26 mouse cellular contexts compared by ENCODE assay signal in genomic region chr4:135706045-135706444, GRCm38 (mm10). TPM values are rescaled to one million over a fixed set of nuclear protein-coding genes. Genes with fewer than 3 reads are reported as not detected.
"Had no signal": no experiment of that assay in that cellular context is flagged by ENCODE, and none has a peak within 500 bp of the region (broad histone marks: within the 10 kb centered on the region; RNA-seq: fewer than 3 reads in every experiment).

No protein-coding gene starts in this region.

- H3K9me3 ChIP-seq: limb, embryonic 12.5 days; limb, embryonic 15.5 days; liver, embryonic 15.5 days; megakaryocyte, embryonic 14.5 days; midbrain, embryonic 10.5 days; midbrain, embryonic 13.5 days; neural tube, embryonic 13.5 days had no signal

- ATAC-seq: inflammation-experienced regulatory T-cells, adult 6 months; lung, postnatal 0 days; midbrain, embryonic 13.5 days; midbrain, embryonic 16.5 days had no signal

- H3K27ac ChIP-seq: limb, embryonic 12.5 days; limb, embryonic 15.5 days; liver, embryonic 15.5 days; macrophage; midbrain, embryonic 10.5 days; midbrain, embryonic 13.5 days; neural tube, embryonic 13.5 days had no signal

- DNase-seq: kidney, adult 18-20 months; kidney, adult 9 months; kidney, postnatal 14 days; kidney, postnatal 4 days; left cerebral cortex, postnatal 4 days; lung, embryonic 14.5 days; retina, postnatal 1 day; right cerebral cortex, postnatal 25 days; thymus, adult 2 months; thymus, postnatal 14 days; thymus, postnatal 4 days had no signal

- H3K36me3 ChIP-seq: limb, embryonic 12.5 days; liver, embryonic 15.5 days; midbrain, embryonic 10.5 days; midbrain, embryonic 13.5 days; neural tube, embryonic 13.5 days had no signal

- H3K27me3 ChIP-seq: limb, embryonic 12.5 days; limb, embryonic 15.5 days; neural tube, embryonic 13.5 days had no signal

- H3K9ac ChIP-seq: limb, embryonic 12.5 days; limb, embryonic 15.5 days; liver, embryonic 15.5 days; lung, embryonic 14.5 days; midbrain, embryonic 13.5 days; neural tube, embryonic 13.5 days had no signal

- H3K4me1 ChIP-seq: limb, embryonic 12.5 days; midbrain, embryonic 13.5 days; neural tube, embryonic 13.5 days had no signal

- H3K4me3 ChIP-seq: limb, embryonic 12.5 days; limb, embryonic 15.5 days; liver, embryonic 15.5 days; megakaryocyte, embryonic 14.5 days; midbrain, embryonic 10.5 days; midbrain, embryonic 13.5 days; myocyte; neural tube, embryonic 13.5 days had no signal

- H3K4me2 ChIP-seq: limb, embryonic 12.5 days; limb, embryonic 15.5 days; liver, embryonic 15.5 days; lung, embryonic 14.5 days; midbrain, embryonic 13.5 days; neural tube, embryonic 13.5 days had no signal

RNA-seq across cellular contexts. Expression of gene Ifnlr1, which starts 20.0 kb away (rescaled TPM):
- total RNA-seq: monocyte, adult 5-6 weeks had no signal
- polyA plus RNA-seq: inflammation-experienced regulatory T-cells, adult 6 months; myocyte had no signal

RNA-seq across cellular contexts. Expression of gene Il22ra1, which starts 21.9 kb away (rescaled TPM):
- total RNA-seq: layer of hippocampus, adult 18-20 months; monocyte, adult 5-6 weeks; neutrophil, adult 5-6 weeks had no signal
- polyA plus RNA-seq: inflammation-experienced regulatory T-cells, adult 6 months; limb, embryonic 12.5 days; lung, embryonic 14.5 days; lung, postnatal 0 days; macrophage; midbrain, embryonic 10.5 days; midbrain, embryonic 13.5 days; midbrain, embryonic 16.5 days; neural tube, embryonic 13.5 days had no signal

RNA-seq across cellular contexts. Expression of gene Myom3, which starts 53.5 kb away (rescaled TPM):
- total RNA-seq: monocyte, adult 5-6 weeks had no signal
- polyA plus RNA-seq: inflammation-experienced regulatory T-cells, adult 6 months; lung, embryonic 14.5 days had no signal
